Mouse (Mus musculus) CH12.LX (cell line): ENCODE data around the gene Mettl2. TPM values are rescaled to one million over a fixed set of nuclear protein-coding genes. Genes with fewer than 3 reads are reported as not detected.

Source experiments
- DNase-seq: peaks from one replicate; pipeline ENCODE4 v3.0.0-alpha.2; 2013; ENCODE audit errors: extremely low read depth
- H3K27ac ChIP-seq: 2 replicates; pipeline ENCODE4 v1.5.1; 2012; ENCODE audit warnings: low read depth, mild to moderate bottlenecking, control low read depth, moderate library complexity; ENCODE audit not compliant: insufficient read depth
- H3K27me3 ChIP-seq: replicated peaks from 2 replicates; pipeline ENCODE3; 2012; ENCODE audit warnings: inconsistent platforms
- H3K36me3 ChIP-seq, 2 experiments: replicated peaks in 1 of 2; 2 replicates each; pipeline versions ENCODE3 to v1.6.1; 2012; ENCODE audit warnings: inconsistent platforms in 1 of 2, low read length in 1 of 2, mild to moderate bottlenecking in 1 of 2, mixed read lengths in 1 of 2, moderate library complexity in 1 of 2; ENCODE audit not compliant: control insufficient read depth in 1 of 2, insufficient read depth in 1 of 2
- H3K4me1 ChIP-seq, 2 experiments: 2 replicates each; pipeline ENCODE4 v1.6.1; 2012; ENCODE audit warnings: inconsistent platforms in 1 of 2, moderate library complexity in 1 of 2; ENCODE audit not compliant: insufficient read depth in 2 of 2, control insufficient read depth in 1 of 2
- H3K4me2 ChIP-seq: 2 replicates; pipeline ENCODE4 v1.6.1; 2012; ENCODE audit warnings: low read depth, mild to moderate bottlenecking, control low read depth; ENCODE audit not compliant: poor library complexity, insufficient read depth, severe bottlenecking
- H3K4me3 ChIP-seq, 3 experiments: fragments of 150-350 bp in 1 of 3; sonication (generic) in 1 of 3; replicated peaks in 1 of 3; 2 replicates each; pipeline versions ENCODE3 to v1.5.1; 2011 to 2012; ENCODE audit warnings: low read depth in 2 of 3, low read length in 2 of 3, mild to moderate bottlenecking in 2 of 3, moderate library complexity in 2 of 3, control low read depth in 1 of 3, improper control_type of control experiment in 1 of 3, inconsistent platforms in 1 of 3, mixed read lengths in 1 of 3; ENCODE audit not compliant: poor library complexity in 1 of 3
- H3K79me2 ChIP-seq: replicated peaks from 2 replicates; pipeline ENCODE4 v1.6.1; 2012; ENCODE audit warnings: mild to moderate bottlenecking, moderate library complexity; ENCODE audit not compliant: control insufficient read depth, poor library complexity, insufficient read depth, severe bottlenecking; ENCODE audit errors: extremely low read depth
- H3K9ac ChIP-seq: 2 replicates; pipeline ENCODE4 v1.6.1; 2012; ENCODE audit warnings: low read depth, mild to moderate bottlenecking, control low read depth, moderate library complexity; ENCODE audit not compliant: insufficient read depth
- H3K9me3 ChIP-seq: replicated peaks from 2 replicates; pipeline ENCODE3; 2012; ENCODE audit warnings: low read length, inconsistent platforms, mixed read lengths
- CTCF ChIP-seq, 2 experiments: IDR thresholded peaks in 1 of 2; conservative IDR thresholded peaks in 1 of 2; 2 replicates each; pipeline ENCODE4 v1.5.1; 2011 to 2012; ENCODE audit warnings: low read depth in 2 of 2, low read length in 2 of 2, improper control_type of control experiment in 1 of 2, inconsistent platforms in 1 of 2, mild to moderate bottlenecking in 1 of 2, moderate library complexity in 1 of 2
- E2F4 ChIP-seq: IDR thresholded peaks from 2 replicates; pipeline ENCODE4 v1.6.1; 2011; ENCODE audit warnings: low read depth, low read length, improper control_type of control experiment; ENCODE audit not compliant: insufficient replicate concordance
- ELF1 ChIP-seq: IDR thresholded peaks from 2 replicates; pipeline ENCODE4 v1.6.1; 2014; ENCODE audit warnings: low read depth, mild to moderate bottlenecking, inconsistent platforms, low read length, improper control_type of control experiment
- ETS1 ChIP-seq: conservative IDR thresholded peaks from 2 replicates; pipeline ENCODE4 v1.6.1; 2012; ENCODE audit warnings: low read depth, mild to moderate bottlenecking, inconsistent platforms, low read length, improper control_type of control experiment, moderate library complexity
- GABPA ChIP-seq: IDR thresholded peaks from 2 replicates; pipeline ENCODE4 v1.6.1; 2012; ENCODE audit warnings: low read depth, low read length, improper control_type of control experiment, inconsistent platforms; ENCODE audit not compliant: insufficient replicate concordance
- HCFC1 ChIP-seq: IDR thresholded peaks from 2 replicates; pipeline ENCODE4 v1.6.1; 2012; ENCODE audit warnings: low read depth, mild to moderate bottlenecking, inconsistent platforms, low read length, improper control_type of control experiment
- IRF4 ChIP-seq: IDR thresholded peaks from 2 replicates; pipeline ENCODE4 v1.6.1; 2014; ENCODE audit warnings: low read depth, mild to moderate bottlenecking, inconsistent platforms, low read length, improper control_type of control experiment
- JUN ChIP-seq: IDR thresholded peaks from 2 replicates; pipeline ENCODE4 v1.6.1; 2011; ENCODE audit warnings: low read depth, mild to moderate bottlenecking, low read length, improper control_type of control experiment, moderate library complexity; ENCODE audit not compliant: insufficient read depth
- KAT2A ChIP-seq: IDR thresholded peaks from 2 replicates; pipeline ENCODE4 v1.6.1; 2012; ENCODE audit warnings: low read length, improper control_type of control experiment, inconsistent platforms; ENCODE audit not compliant: insufficient replicate concordance
- MAX ChIP-seq: IDR thresholded peaks from 2 replicates; pipeline ENCODE4 v1.6.1; 2011; ENCODE audit warnings: low read length, improper control_type of control experiment
- MAZ ChIP-seq: IDR thresholded peaks from 2 replicates; pipeline ENCODE4 v1.6.1; 2012; ENCODE audit warnings: low read depth, mild to moderate bottlenecking, inconsistent platforms, low read length, improper control_type of control experiment, moderate library complexity
- MEF2A ChIP-seq: IDR thresholded peaks from 2 replicates; pipeline ENCODE4 v1.6.1; 2014; ENCODE audit warnings: low read depth, mild to moderate bottlenecking, inconsistent platforms, low read length, improper control_type of control experiment, borderline replicate concordance
- NELFE ChIP-seq: IDR thresholded peaks from 2 replicates; pipeline ENCODE4 v1.6.1; 2011; ENCODE audit warnings: low read depth, low read length, improper control_type of control experiment
- POLR2A ChIP-seq: IDR thresholded peaks from 2 replicates; pipeline ENCODE4 v1.6.1; 2011; ENCODE audit warnings: low read depth, mild to moderate bottlenecking, improper control_type of control experiment, low read length
- POLR2AphosphoS2 ChIP-seq: IDR thresholded peaks from 2 replicates; pipeline ENCODE4 v1.6.1; 2011; ENCODE audit warnings: low read depth, low read length, improper control_type of control experiment
- RAD21 ChIP-seq: IDR thresholded peaks from 2 replicates; pipeline ENCODE4 v1.6.1; 2011; ENCODE audit warnings: low read depth, mild to moderate bottlenecking, low read length, improper control_type of control experiment, moderate library complexity
- RCOR1 ChIP-seq: conservative IDR thresholded peaks from 2 replicates; pipeline ENCODE4 v1.6.1; 2012; ENCODE audit warnings: low read depth, mild to moderate bottlenecking, inconsistent platforms, low read length, improper control_type of control experiment
- SMC3 ChIP-seq: IDR thresholded peaks from 2 replicates; pipeline ENCODE4 v1.6.1; 2011; ENCODE audit warnings: low read depth, low read length, improper control_type of control experiment
- TBP ChIP-seq: conservative IDR thresholded peaks from 2 replicates; pipeline ENCODE4 v1.6.1; 2011; ENCODE audit warnings: low read depth, low read length, improper control_type of control experiment
- USF1 ChIP-seq: IDR thresholded peaks from 2 replicates; pipeline ENCODE4 v1.6.1; 2014; ENCODE audit warnings: low read depth, mild to moderate bottlenecking, inconsistent platforms, low read length, improper control_type of control experiment
- USF2 ChIP-seq: conservative IDR thresholded peaks from 2 replicates; pipeline ENCODE4 v1.6.1; 2011; ENCODE audit warnings: low read depth, low read length, improper control_type of control experiment
- ZMIZ1 ChIP-seq: IDR thresholded peaks from 2 replicates; pipeline ENCODE4 v1.6.1; 2012; ENCODE audit warnings: low read depth, mild to moderate bottlenecking, inconsistent platforms, low read length, improper control_type of control experiment
- dilution Hi-C: fragments of 300-500 bp; cut with MboI; formaldehyde crosslinking; loops from 2 replicates; pipeline ENCODE4 v1.14.3; 2020; ENCODE audit warnings: low sequenced_read_pairs; ENCODE audit not compliant: extremely low pct_unique_long_range_greater_than_20kb, extremely low pct_ligation_motif_present
- in situ Hi-C: fragments of 300-500 bp; cut with MboI; formaldehyde crosslinking; loops from 3 replicates; pipeline ENCODE4 v1.14.3; 2019; ENCODE audit warnings: low sequenced_read_pairs, low pct_ligation_motif_present, low pct_unique_long_range_greater_than_20kb, mixed read lengths
- polyA plus RNA-seq: library from polyadenylated mRNA; unstranded; fragments of >175 nt; gene quantifications from 2 replicates; pipeline ENCODE4 v1.2.1, GENCODE M21; 2012; ENCODE audit warnings: low read depth; ENCODE audit not compliant: insufficient read length
- total RNA-seq, 2 experiments: library from RNA; depleted of rRNA; stranded (reverse); fragments of 300-350 nt in 1 of 2; fragments of >200 nt in 1 of 2; gene quantifications; 2 replicates each; pipeline ENCODE4 v1.2.3; 2012 to 2014

Mettl2 gene
- total and polyA plus RNA-seq, 3 experiments = 58.4 to 112 (median 102) TPM

- DNase-seq = no peak
- no peak overlapping the region for H3K4me3 ChIP-seq
- H3K4me2 ChIP-seq = no peak overlapping the region
- H3K9ac ChIP-seq = no peak overlapping the region
- peaks cover 10 to 20% of the 10 kb centered on the region in 2 experiments for H3K36me3 ChIP-seq
- in situ Hi-C loops = no loop called here
- H3K27me3 ChIP-seq = no peaks in the 10 kb centered on the region
- dilution Hi-C loops = no loop called here
- no peaks in the 10 kb centered on the region for H3K79me2 ChIP-seq
- no peaks in the 10 kb centered on the region for H3K4me1 ChIP-seq
- no peaks in the 10 kb centered on the region for H3K9me3 ChIP-seq
- TF ChIP-seq RCOR1 (no peak), CTCF (conservative IDR thresholded peaks at IDR 0.05 in 1 of 2, IDR thresholded peaks at IDR 0.05 in 1 of 2; ENCODE audit: low read depth in 2 of 2, low read length in 2 of 2) (no peak), RAD21 (no peak), E2F4 (no peak), ETS1 (no peak), ZMIZ1 (no peak), ELF1 (no peak), GABPA (no peak), JUN (no peak), USF2 (no peak), POLR2A (no peak), MAX (no peak), KAT2A (no peak), MEF2A (no peak)
- H3K27ac ChIP-seq = no peak overlapping the region
These were observed 19.0 kb downstream of the Mettl2 start for GRCm38 (mm10) chr11:105145211-105145610.

DNA sequence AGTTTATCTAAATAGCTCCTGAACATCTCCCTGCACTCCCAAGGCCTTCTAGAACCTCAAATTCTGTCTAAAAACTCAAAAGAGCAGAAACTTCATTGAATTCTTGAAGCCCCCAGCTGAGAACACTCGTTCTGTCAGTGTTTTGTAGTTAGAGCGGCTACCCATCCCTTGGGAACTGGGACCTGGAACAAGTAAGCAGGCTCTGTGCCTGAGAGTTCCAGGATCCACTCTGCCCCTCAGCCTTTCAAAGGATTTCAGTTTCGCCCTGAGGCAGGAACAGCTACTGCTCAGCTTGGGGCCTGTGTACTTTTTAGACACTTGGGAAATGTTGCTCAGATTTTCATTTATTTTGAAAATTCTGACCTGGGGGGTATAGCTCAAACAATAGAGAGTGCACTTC lies 20.4 kb downstream of the Mettl2 start, which contains the start of gene Gm10842:
Gene Gm10842, plus strand, starts transcription at position 301 of the 400 bp plus-strand sequence.
- H3K9me3 ChIP-seq = no peaks in the 10 kb centered on the region
- no peak for TF ChIP-seq KAT2A
- TF ChIP-seq POLR2AphosphoS2 = no peak
- TF ChIP-seq POLR2A = no peak
- TF ChIP-seq SMC3 = no peak
- no peak for TF ChIP-seq ETS1
- no peak for TF ChIP-seq IRF4
- TF ChIP-seq TBP = no peak
- no peak for TF ChIP-seq CTCF (conservative IDR thresholded peaks at IDR 0.05 in 1 of 2, IDR thresholded peaks at IDR 0.05 in 1 of 2; ENCODE audit: low read depth in 2 of 2, low read length in 2 of 2)
- TF ChIP-seq USF1 = no peak
- no peak for TF ChIP-seq HCFC1
- TF ChIP-seq MAX = no peak
- TF ChIP-seq NELFE = no peak
- TF ChIP-seq JUN = no peak
- TF ChIP-seq MAZ = no peak
- H3K4me3 ChIP-seq = no peak within 1 kb of the TSS
- no peaks in the 10 kb centered on the region for H3K27me3 ChIP-seq
- peaks cover 0 to 9% of the 10 kb centered on the region in 2 experiments for H3K36me3 ChIP-seq
- dilution Hi-C loops = no loop called here
- in situ Hi-C loops = no loop called here
- no peaks in the 10 kb centered on the region for H3K79me2 ChIP-seq
- DNase-seq = no peak
- H3K4me2 ChIP-seq = no peak within 1 kb of the TSS
- H3K9ac ChIP-seq = no peak within 1 kb of the TSS
- peaks cover 0 to under 1% of the 10 kb centered on the region in 2 experiments; a peak in 2 of 4 replicates for H3K4me1 ChIP-seq
- H3K27ac ChIP-seq = no peak within 1 kb of the TSS
